Mouse (Mus musculus) left cerebral cortex, postnatal 36 days (tissue): Measurements from ENCODE around the gene Ptges. TPM values are rescaled to one million over a fixed set of nuclear protein-coding genes. Genes with fewer than 3 reads are reported as not detected.
"Not testable (repeated sequence)": the region's sequence is repeated elsewhere in the genome, so short reads cannot be mapped to it uniquely, and the experiment has no call there.

Source experiments
- DNase-seq, 2 experiments: peaks; one replicate each; pipeline ENCODE4 v3.0.0; 2021 to 2022; ENCODE audit warnings: low spot score in 2 of 2, mixed read lengths in 1 of 2
- intact Hi-C: fragments of 180-260 bp; cut with DNase I; formaldehyde crosslinking; loops from one replicate; pipeline ENCODE4 v1.15.1; 2025
- total RNA-seq, 2 experiments: library from RNA; stranded (reverse); gene quantifications; 2 replicates each; pipeline ENCODE4 v1.2.3; 2021

The Ptges gene
- total RNA-seq, 2 experiments from 2014 or later, result 4.9 to 5.0 TPM

- intact Hi-C loops, result loop anchor here (5.0 to 10.0 kb wide), 2 partner anchors 137 to 495 kb away; no protein-coding TSS in a partner anchor
- DNase-seq, result no peak
These were observed 2.3 kb upstream of the Ptges start for GRCm38 (mm10) chr2:30931922-30932321.

DNA sequence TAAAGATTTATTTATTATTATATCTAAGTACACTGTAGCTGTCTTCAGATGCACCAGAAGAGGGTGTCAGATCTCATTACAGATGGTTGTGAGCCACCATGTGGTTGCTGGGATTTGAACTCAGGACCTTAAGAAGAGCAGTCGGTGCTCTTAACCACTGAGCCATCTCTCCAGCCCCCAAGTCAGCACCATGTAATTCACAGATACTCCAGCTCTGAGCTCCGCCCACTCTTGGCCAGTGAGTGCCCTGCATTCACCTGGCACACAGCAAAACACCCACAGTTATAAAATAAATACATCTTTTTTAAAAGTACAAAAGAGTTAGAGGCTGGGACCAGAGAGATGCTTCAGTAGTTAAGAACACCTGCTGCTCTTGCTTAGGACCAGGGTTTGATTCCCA is 1.2 kb upstream of the Ptges start:
- intact Hi-C loops, result loop anchor here (5.0 to 10.0 kb wide), 2 partner anchors 136 to 494 kb away; no protein-coding TSS in a partner anchor
- not testable (repeated sequence) for DNase-seq

- intact Hi-C loops, result loop anchor here (5.0 kb wide), 1 partner anchor 102 kb away; no protein-coding TSS in a partner anchor
- DNase-seq, result peak in 1 of 2 experiments; percentile 14
These were observed 675 bp downstream of the Ptges start for GRCm38 (mm10) chr2:30928893-30929482.

DNA sequence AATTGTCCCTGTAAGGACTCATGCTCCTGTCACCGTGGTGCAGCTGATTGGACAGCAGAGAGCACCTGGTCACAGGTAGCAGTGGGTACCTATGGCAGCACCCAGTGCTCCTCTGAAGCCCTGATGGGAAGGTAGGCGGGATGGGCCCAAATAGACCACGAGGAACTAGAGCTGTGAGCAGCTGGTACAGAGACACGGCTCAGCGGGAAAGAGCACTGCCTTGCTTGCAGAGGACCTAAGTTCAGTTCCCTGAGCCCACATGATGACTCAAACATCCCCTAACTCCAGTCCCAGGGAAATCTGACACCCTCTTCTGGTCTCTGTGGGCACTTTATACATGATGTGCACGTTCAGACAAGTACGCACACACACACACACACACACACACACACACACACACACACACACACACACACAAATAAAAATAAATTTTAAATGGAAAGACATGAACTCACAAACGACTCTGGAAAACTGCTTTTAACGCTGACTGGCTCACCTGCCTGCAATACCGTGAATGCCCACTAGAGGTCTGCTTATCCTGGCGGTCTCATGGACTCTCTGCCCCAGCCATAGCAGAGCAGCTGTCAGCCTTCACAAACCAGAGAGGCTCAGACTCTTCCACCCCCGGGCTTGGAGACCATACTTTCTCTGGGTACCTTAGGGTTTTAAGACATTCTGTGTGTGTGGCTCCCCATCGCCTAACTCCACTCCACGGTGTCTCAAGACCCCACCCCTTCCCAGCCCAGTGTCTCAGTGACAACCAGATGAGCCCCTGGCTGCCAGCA is 1.6 kb downstream of the Ptges start:
- DNase-seq, result peak; percentile 65 to 77
- intact Hi-C loops, result loop anchor here (5.0 kb wide), 1 partner anchor 101 kb away; no protein-coding TSS in a partner anchor

- intact Hi-C loops, result loop anchor here (5.0 kb wide), 1 partner anchor 100 kb away; no protein-coding TSS in a partner anchor
These were observed 2.4 kb downstream of the Ptges start for GRCm38 (mm10) chr2:30927151-30927781.

GRCm38 (mm10) chr2:30926381-30926780 is 3.3 kb downstream of the Ptges start:
- intact Hi-C loops, result loop anchor here (5.0 kb wide), 1 partner anchor 99 kb away; no protein-coding TSS in a partner anchor
- no peak for DNase-seq

More at GRCm38 (mm10) chr2:30927151-30927781, 2.4 kb downstream of the Ptges start:
- no peak for DNase-seq

DNA sequence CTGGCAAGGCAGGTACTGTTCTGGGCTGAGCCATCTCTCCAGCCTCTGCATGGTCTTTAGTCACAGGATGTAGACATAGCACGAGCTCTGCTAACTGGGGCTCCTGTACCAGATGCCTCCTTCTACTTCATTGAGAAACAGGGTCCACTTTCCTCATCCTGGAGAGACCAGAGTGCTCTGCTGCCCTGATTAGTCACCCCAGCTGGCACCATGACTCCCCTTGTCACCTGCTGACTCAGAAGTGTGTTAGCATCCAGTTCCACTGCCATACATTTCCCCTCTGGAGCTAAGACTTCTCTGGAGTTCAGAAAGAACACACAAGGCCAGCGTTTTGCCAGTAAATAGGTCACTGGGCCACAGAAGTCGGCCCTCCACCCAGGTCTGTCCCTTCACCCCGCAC is 4.5 kb downstream of the Ptges start:
- intact Hi-C loops, result loop anchor here (5.0 kb wide), 1 partner anchor 98 kb away; no protein-coding TSS in a partner anchor
- no peak for DNase-seq

GRCm38 (mm10) chr2:30923099-30923498 is 6.6 kb downstream of the Ptges start:
- DNase-seq, result no peak
- intact Hi-C loops, result no loop called here

DNA sequence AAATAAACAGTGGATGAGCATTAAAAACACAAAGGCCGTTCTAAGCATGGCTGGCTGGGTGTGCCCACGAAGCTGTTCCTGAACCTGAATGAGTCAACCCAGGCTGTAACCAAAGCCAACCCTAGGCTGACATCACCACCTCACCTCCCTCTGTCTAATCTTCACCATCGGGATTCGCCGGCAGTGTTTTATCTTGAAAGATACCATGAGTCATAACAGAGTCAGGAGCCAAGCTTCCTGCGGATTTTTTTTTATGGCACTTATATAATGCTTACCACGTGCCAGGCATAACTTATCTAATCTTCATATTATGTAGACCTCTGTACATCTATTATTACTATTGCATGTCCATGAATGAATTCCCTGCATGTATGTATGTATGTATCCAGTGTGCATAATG is 9.4 kb downstream of the Ptges start:
- DNase-seq, result peak; percentile 24 to 29
- intact Hi-C loops, result no loop called here

GRCm38 (mm10) chr2:30918780-30919329 is 10.8 kb downstream of the Ptges start:
- intact Hi-C loops, result no loop called here
- DNase-seq, result no peak

DNA sequence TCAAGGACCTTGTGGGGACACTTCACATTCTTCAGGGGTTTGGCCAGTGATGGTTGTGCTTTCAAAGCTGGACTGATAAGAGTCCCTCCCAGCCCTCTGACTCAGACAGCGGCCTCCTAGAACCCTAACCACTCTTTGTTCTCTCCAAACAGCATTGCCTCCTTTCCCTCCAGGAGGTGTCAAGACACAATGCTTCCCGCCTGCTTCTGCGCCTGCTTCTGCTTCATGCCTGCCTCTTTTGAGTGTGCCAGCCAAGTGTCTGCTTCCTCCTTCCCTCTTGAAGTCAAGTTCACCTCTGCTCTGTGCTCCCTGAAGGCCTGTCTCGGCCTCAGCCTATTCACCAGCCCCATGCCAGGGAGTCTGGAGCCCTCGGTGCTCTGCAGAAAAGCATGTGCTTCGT is 11.5 kb downstream of the Ptges start:
- DNase-seq, result no peak
- intact Hi-C loops, result no loop called here

DNA sequence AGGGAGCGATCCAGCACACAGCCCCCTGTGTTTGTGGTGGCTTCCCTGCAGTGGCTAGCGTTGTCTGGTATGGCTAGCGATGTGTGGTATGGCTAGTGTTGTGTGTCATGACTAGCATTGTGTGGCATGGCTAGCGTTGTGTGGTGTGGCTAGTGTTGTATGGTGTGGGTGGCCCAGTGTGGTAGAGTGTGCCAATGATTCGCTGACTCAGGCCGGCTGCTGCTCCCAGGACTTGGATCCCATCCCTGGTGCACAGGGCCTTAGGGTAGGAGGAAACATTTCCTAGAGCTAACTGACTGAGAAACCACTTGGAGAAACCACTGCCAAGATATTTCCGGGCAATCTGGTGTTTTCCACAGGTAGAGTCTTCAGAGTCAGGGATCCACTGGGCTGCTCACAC is 12.0 kb downstream of the Ptges start:
- intact Hi-C loops, result no loop called here
- peak in 1 of 2 experiments; percentile 27 for DNase-seq

DNA sequence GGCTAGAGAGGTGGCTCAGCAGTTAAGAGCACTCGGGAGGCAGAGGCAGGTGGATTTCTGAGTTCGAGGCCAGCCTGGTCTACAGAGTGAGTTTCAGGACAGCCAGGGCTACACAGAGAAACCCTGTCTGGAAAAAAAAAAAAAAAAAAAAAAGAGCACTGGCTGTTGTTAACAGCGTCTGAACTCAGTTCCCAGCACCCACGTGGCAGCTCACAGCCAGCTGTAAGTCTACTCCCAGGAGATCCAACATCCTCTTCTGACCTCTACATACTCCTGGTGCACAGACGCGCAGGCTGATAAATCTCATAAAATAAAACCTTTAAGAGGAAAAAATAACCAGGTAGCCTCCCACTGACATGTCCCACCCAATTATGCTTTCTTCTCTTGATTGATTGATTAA is 13.7 kb downstream of the Ptges start:
- intact Hi-C loops, DNase-seq: not testable (repeated sequence)

- no peak for DNase-seq
- intact Hi-C loops, result no loop called here
These were observed 14.3 kb downstream of the Ptges start for GRCm38 (mm10) chr2:30915376-30915775.

GRCm38 (mm10) chr2:30914836-30915235 is 14.8 kb downstream of the Ptges start:
- DNase-seq, result no peak
- intact Hi-C loops, result no loop called here

DNA sequence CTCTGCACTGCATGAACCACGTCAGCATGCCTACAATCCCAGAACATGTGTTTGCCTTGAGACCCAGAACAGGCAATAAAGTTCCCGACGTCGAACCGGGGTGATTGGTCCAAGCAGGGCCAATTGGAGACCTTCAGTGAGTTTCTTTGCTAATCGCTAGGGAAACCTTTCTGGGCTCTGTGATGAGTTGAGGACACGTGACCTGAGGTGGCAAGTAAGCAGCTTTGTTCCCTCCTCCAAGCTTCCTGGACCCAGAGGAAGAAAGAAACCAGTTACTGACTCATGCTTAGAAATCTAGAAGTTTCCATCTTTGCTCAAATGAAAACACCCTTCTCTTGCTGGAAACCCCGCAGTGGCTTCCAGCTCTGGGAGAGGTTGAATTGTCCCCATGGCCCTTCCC is 16.6 kb downstream of the Ptges start:
- intact Hi-C loops, result no loop called here
- no peak for DNase-seq

DNA sequence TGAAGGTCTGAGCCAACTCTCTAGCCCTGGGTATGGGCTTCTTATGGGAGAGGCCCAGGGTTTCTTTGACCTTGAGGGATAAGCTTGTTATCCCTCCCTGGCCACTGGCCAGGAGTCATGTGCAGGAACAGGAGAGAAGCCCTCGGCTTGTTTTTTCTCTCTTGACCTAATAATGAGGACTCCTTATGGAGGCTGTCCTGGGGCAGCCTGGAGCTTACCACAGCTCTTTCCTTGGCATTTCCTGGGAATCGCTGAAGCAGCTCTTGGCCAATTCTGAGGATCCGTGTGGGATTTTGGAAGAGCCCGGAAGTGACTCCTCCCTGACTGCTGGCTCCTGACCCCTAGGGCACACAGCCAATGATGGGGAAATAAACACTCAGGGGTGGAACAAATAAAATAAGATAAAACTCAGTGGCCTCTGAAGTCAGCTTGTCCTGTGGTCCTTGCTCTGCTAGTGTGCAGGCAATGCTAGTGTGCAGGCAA is 17.3 kb downstream of the Ptges start:
- intact Hi-C loops, result no loop called here
- no peak for DNase-seq

GRCm38 (mm10) chr2:30906641-30907040 is 23.0 kb downstream of the Ptges start:
- intact Hi-C loops, result no loop called here

DNA sequence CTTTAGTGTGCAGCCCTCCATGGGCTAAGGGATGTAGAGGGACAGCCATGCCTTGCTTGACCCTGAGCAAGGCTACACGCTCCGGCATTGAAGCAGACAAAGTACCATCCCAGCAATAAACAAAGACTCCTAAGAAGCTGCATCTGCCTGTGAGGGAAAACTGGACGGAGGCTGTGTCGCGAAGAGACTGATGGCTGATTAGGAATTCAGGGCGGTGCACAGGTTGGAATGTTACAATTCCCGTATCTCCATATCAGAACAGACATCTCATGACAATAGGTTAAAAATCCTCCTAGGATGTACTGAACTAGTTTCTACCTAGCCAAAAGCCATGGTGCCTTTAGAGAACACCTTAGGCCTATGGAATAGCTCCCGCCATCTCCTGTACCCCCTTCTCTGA is 23.8 kb downstream of the Ptges start:
- intact Hi-C loops, result no loop called here
- no peak for DNase-seq

More at GRCm38 (mm10) chr2:30906641-30907040, 23.0 kb downstream of the Ptges start:
- DNase-seq, result no peak

- intact Hi-C loops, result no loop called here
- DNase-seq, result no peak
These were observed 24.7 kb downstream of the Ptges start for GRCm38 (mm10) chr2:30904991-30905390.
